Mouse (Mus musculus): ENCODE data around the gene Nme3. TPM values are rescaled to one million over a fixed set of nuclear protein-coding genes. Genes with fewer than 3 reads are reported as not detected.

The Nme3 gene
- polyA plus RNA-seq (2014; fragmentation: Nextera tagmentation; extraction: Ambion mirVana), result 49.4 and 52.8 TPM in 2 replicates

GRCm38 (mm10) chr17:24896241-24896992, at the start of gene Nme3:
Nme3 (plus strand) TSS chr17:24896500.
- Histone ChIP-seq H3K27me3 (ENCODE audit: control insufficient read depth, insufficient read depth, low read length) (no peaks in the 10 kb centered on the region), H3K4me2 (ENCODE audit: low read depth, low read length) (peak within 1 kb of the TSS; percentile 95), H3K9me3 (replicated peaks; ENCODE audit: control insufficient read depth, low read length) (no peaks in the 10 kb centered on the region), H3K4me3 (ENCODE audit: low read depth, low read length) (peak within 1 kb of the TSS; percentile 89), H3K9ac (replicated peaks; ENCODE audit: low read length) (peak within 1 kb of the TSS; percentile 84), H3K27ac (replicated peaks; ENCODE audit: low read depth, low read length) (peak within 1 kb of the TSS; percentile 62; the same call in 1 of the 2 replicates), H3K4me1 (ENCODE audit: control insufficient read depth, insufficient read depth, low read length) (peaks cover 9% of the 10 kb centered on the region), H3K36me3 (replicated peaks; ENCODE audit: control insufficient read depth, insufficient read depth, low read depth, low read length) (peaks cover 26% of the 10 kb centered on the region)
- DNase-seq (ENCODE audit: low spot score) (peak; percentile 77), ATAC-seq (replicated peaks; ENCODE audit: insufficient number of reproducible peaks, low FRiP score, low TSS enrichment, low read depth) (peak; percentile 58)
- WGBS, result 2% methylated on average over 50 of the region's 50 CpGs

- H3K4me3 ChIP-seq (ENCODE audit: low read depth, low read length), result no peak overlapping the region
- H3K36me3 ChIP-seq (replicated peaks; ENCODE audit: control insufficient read depth, insufficient read depth, low read depth, low read length), result no peaks in the 10 kb centered on the region
- no peak for ATAC-seq (replicated peaks; ENCODE audit: insufficient number of reproducible peaks, low FRiP score, low TSS enrichment, low read depth)
- no peaks in the 10 kb centered on the region; the same call in 1 of the 2 replicates for H3K27me3 ChIP-seq (ENCODE audit: control insufficient read depth, insufficient read depth, low read length)
- H3K9me3 ChIP-seq (replicated peaks; ENCODE audit: control insufficient read depth, low read length), result no peaks in the 10 kb centered on the region
- peaks cover 3% of the 10 kb centered on the region; the same call in 1 of the 2 replicates for H3K4me1 ChIP-seq (ENCODE audit: control insufficient read depth, insufficient read depth, low read length)
- no peak overlapping the region for H3K4me2 ChIP-seq (ENCODE audit: low read depth, low read length)
- H3K27ac ChIP-seq (replicated peaks; ENCODE audit: low read depth, low read length), result no peak overlapping the region
- no peak overlapping the region for H3K9ac ChIP-seq (replicated peaks; ENCODE audit: low read length)
- DNase-seq (ENCODE audit: low spot score), result no peak
- WGBS, result 95% methylated on average over 1 of the region's 1 CpGs
These were observed 48.9 kb upstream of the Nme3 start for GRCm38 (mm10) chr17:24847386-24847785.

- H3K27ac ChIP-seq (replicated peaks; ENCODE audit: low read depth, low read length), result no peak overlapping the region
These were observed 47.7 kb upstream of the Nme3 start for GRCm38 (mm10) chr17:24848600-24849031.

GRCm38 (mm10) chr17:24849733-24850064, 46.6 kb upstream of the Nme3 start:
- peaks cover 3% of the 10 kb centered on the region; the same call in 1 of the 2 replicates for H3K4me1 ChIP-seq (ENCODE audit: control insufficient read depth, insufficient read depth, low read length)
- H3K36me3 ChIP-seq (replicated peaks; ENCODE audit: control insufficient read depth, insufficient read depth, low read depth, low read length), result no peaks in the 10 kb centered on the region
- H3K9me3 ChIP-seq (replicated peaks; ENCODE audit: control insufficient read depth, low read length), result no peaks in the 10 kb centered on the region
- peak overlapping the region; percentile 80 for H3K4me3 ChIP-seq (ENCODE audit: low read depth, low read length)
- peak overlapping the region; percentile 72 for H3K27ac ChIP-seq (replicated peaks; ENCODE audit: low read depth, low read length)
- DNase-seq (ENCODE audit: low spot score) (peak; percentile 65), ATAC-seq (replicated peaks; ENCODE audit: insufficient number of reproducible peaks, low FRiP score, low TSS enrichment, low read depth) (peak; percentile 51; the same call in 1 of the 2 replicates)
- peak overlapping the region; percentile 77 for H3K4me2 ChIP-seq (ENCODE audit: low read depth, low read length)
- under 1% methylated on average over 21 of the region's 21 CpGs for WGBS
- no peaks in the 10 kb centered on the region; the same call in 1 of the 2 replicates for H3K27me3 ChIP-seq (ENCODE audit: control insufficient read depth, insufficient read depth, low read length)
- H3K9ac ChIP-seq (replicated peaks; ENCODE audit: low read length), result peak overlapping the region; percentile 69

More at GRCm38 (mm10) chr17:24848600-24849031, 47.7 kb upstream of the Nme3 start:
- H3K9me3 ChIP-seq (replicated peaks; ENCODE audit: control insufficient read depth, low read length), result no peaks in the 10 kb centered on the region
- peaks cover 3% of the 10 kb centered on the region; the same call in 1 of the 2 replicates for H3K4me1 ChIP-seq (ENCODE audit: control insufficient read depth, insufficient read depth, low read length)
- no peak for DNase-seq (ENCODE audit: low spot score)
- H3K4me2 ChIP-seq (ENCODE audit: low read depth, low read length), result no peak overlapping the region
- no peak overlapping the region for H3K4me3 ChIP-seq (ENCODE audit: low read depth, low read length)
- no peak overlapping the region for H3K9ac ChIP-seq (replicated peaks; ENCODE audit: low read length)
- ATAC-seq (replicated peaks; ENCODE audit: insufficient number of reproducible peaks, low FRiP score, low TSS enrichment, low read depth), result no peak
- no peaks in the 10 kb centered on the region for H3K36me3 ChIP-seq (replicated peaks; ENCODE audit: control insufficient read depth, insufficient read depth, low read depth, low read length)
- no peaks in the 10 kb centered on the region; the same call in 1 of the 2 replicates for H3K27me3 ChIP-seq (ENCODE audit: control insufficient read depth, insufficient read depth, low read length)

GRCm38 (mm10) chr17:24850065-24850772, 46.1 kb upstream of the Nme3 start, which contains the start of gene Fahd1:
Fahd1 (minus strand) TSS chr17:24850364.
- H3K9ac ChIP-seq (replicated peaks; ENCODE audit: low read length), result peak within 1 kb of the TSS; percentile 69
- H3K4me1 ChIP-seq (ENCODE audit: control insufficient read depth, insufficient read depth, low read length), result peaks cover 3% of the 10 kb centered on the region; the same call in 1 of the 2 replicates
- peak within 1 kb of the TSS; percentile 80 for H3K4me3 ChIP-seq (ENCODE audit: low read depth, low read length)
- peak within 1 kb of the TSS; percentile 94 for H3K4me2 ChIP-seq (ENCODE audit: low read depth, low read length)
- H3K36me3 ChIP-seq (replicated peaks; ENCODE audit: control insufficient read depth, insufficient read depth, low read depth, low read length), result no peaks in the 10 kb centered on the region
- peak; percentile 98 for DNase-seq (ENCODE audit: low spot score)
- peak; percentile 99 for ATAC-seq (replicated peaks; ENCODE audit: insufficient number of reproducible peaks, low FRiP score, low TSS enrichment, low read depth)
- H3K27ac ChIP-seq (replicated peaks; ENCODE audit: low read depth, low read length), result peak within 1 kb of the TSS; percentile 72
- no peaks in the 10 kb centered on the region for H3K9me3 ChIP-seq (replicated peaks; ENCODE audit: control insufficient read depth, low read length)
- H3K27me3 ChIP-seq (ENCODE audit: control insufficient read depth, insufficient read depth, low read length), result no peaks in the 10 kb centered on the region; the same call in 1 of the 2 replicates
- under 1% methylated on average over 58 of the region's 58 CpGs for WGBS

DNA sequence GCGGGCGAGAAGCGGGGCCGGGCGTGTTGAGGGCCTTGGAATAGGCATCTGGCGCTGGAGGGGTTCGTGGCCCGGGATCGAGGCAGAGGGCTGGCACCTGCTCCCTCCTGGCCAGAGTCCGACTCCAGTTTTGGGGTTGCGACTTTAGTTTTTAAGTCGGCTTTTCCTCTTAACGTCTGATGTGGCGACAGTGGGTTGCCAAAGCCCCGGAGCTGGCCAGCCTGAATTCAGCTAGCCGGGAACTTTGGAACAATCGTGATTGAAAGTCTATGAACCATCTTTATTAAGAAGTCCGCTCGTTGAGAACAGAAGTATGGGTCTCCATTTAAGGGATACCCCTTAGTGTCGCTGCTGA, 45.5 kb upstream of the Nme3 start:
- Histone ChIP-seq H3K9me3 (replicated peaks; ENCODE audit: control insufficient read depth, low read length) (no peaks in the 10 kb centered on the region), H3K4me3 (ENCODE audit: low read depth, low read length) (peak overlapping the region; percentile 80), H3K9ac (replicated peaks; ENCODE audit: low read length) (peak overlapping the region; percentile 57), H3K36me3 (replicated peaks; ENCODE audit: control insufficient read depth, insufficient read depth, low read depth, low read length) (no peaks in the 10 kb centered on the region), H3K4me1 (ENCODE audit: control insufficient read depth, insufficient read depth, low read length) (peaks cover 3% of the 10 kb centered on the region; the same call in 1 of the 2 replicates), H3K4me2 (ENCODE audit: low read depth, low read length) (peak overlapping the region; percentile 94), H3K27ac (replicated peaks; ENCODE audit: low read depth, low read length) (no peak overlapping the region), H3K27me3 (ENCODE audit: control insufficient read depth, insufficient read depth, low read length) (no peaks in the 10 kb centered on the region; the same call in 1 of the 2 replicates)
- ATAC-seq (replicated peaks; ENCODE audit: insufficient number of reproducible peaks, low FRiP score, low TSS enrichment, low read depth) (no peak), DNase-seq (ENCODE audit: low spot score) (peak; percentile 3)
- WGBS, result 1% methylated on average over 20 of the region's 20 CpGs

- Histone ChIP-seq H3K4me3 (ENCODE audit: low read depth, low read length) (peak overlapping the region; percentile 80), H3K9ac (replicated peaks; ENCODE audit: low read length) (no peak overlapping the region)
These were observed 44.7 kb upstream of the Nme3 start for GRCm38 (mm10) chr17:24851381-24852125.

More at GRCm38 (mm10) chr17:24851381-24852125, 44.7 kb upstream of the Nme3 start:
- Histone ChIP-seq H3K4me1 (ENCODE audit: control insufficient read depth, insufficient read depth, low read length) (peaks cover 3% of the 10 kb centered on the region; the same call in 1 of the 2 replicates), H3K4me2 (ENCODE audit: low read depth, low read length) (peak overlapping the region; percentile 94; the same call in 1 of the 2 replicates), H3K36me3 (replicated peaks; ENCODE audit: control insufficient read depth, insufficient read depth, low read depth, low read length) (no peaks in the 10 kb centered on the region), H3K27ac (replicated peaks; ENCODE audit: low read depth, low read length) (no peak overlapping the region), H3K9me3 (replicated peaks; ENCODE audit: control insufficient read depth, low read length) (no peaks in the 10 kb centered on the region), H3K27me3 (ENCODE audit: control insufficient read depth, insufficient read depth, low read length) (no peaks in the 10 kb centered on the region; the same call in 1 of the 2 replicates)
- DNase-seq (ENCODE audit: low spot score), result no peak
- ATAC-seq (replicated peaks; ENCODE audit: insufficient number of reproducible peaks, low FRiP score, low TSS enrichment, low read depth), result no peak
- WGBS, result 81% methylated on average over 10 of the region's 10 CpGs
